Mouse (Mus musculus): Measurements from ENCODE around the gene Lhfp. TPM values are rescaled to one million over a fixed set of nuclear protein-coding genes. Genes with fewer than 3 reads are reported as not detected.

Gene Lhfp
- total and polyA plus RNA-seq, 3 experiments, result 0.29 to 2.8 TPM; not detected in 1

- Histone ChIP-seq H3K4me3 (ENCODE audit: low read depth, low read length) (no peak overlapping the region), H3K36me3 (replicated peaks) (no peaks in the 10 kb centered on the region), H3K27me3 (ENCODE audit: insufficient read depth, low read length) (peaks cover 12% of the 10 kb centered on the region), H3K4me1 (ENCODE audit: insufficient read depth, low read depth, low read length) (peaks cover 10% of the 10 kb centered on the region; the same call in 1 of the 2 replicates), H3K9me3 (replicated peaks) (no peaks in the 10 kb centered on the region)
- DNase-seq (ENCODE audit: low spot score) (no peak), ATAC-seq (ENCODE audit: extremely low read depth, insufficient number of reproducible peaks, low FRiP score, poor library complexity, severe bottlenecking) (no peak)
- TF ChIP-seq GATA1 (IDR thresholded peaks at IDR 0.05; ENCODE audit: borderline replicate concordance, low read length), result no peak
- no peak for TF ChIP-seq POLR2AphosphoS5 (IDR thresholded peaks at IDR 0.05; ENCODE audit: insufficient replicate concordance, low read depth, low read length)
- no peak for TF ChIP-seq TAL1 (conservative IDR thresholded peaks at IDR 0.05; ENCODE audit: low read depth, low read length)
- no peak for TF ChIP-seq CTCF (IDR thresholded peaks at IDR 0.05; ENCODE audit: low read depth, low read length)
- TF ChIP-seq GATA2 (IDR thresholded peaks at IDR 0.05; ENCODE audit: borderline replicate concordance, low read depth, low read length), result no peak
Measured at GRCm38 (mm10) chr3:53045697-53046096, 4.4 kb downstream of the Lhfp start.

DNA sequence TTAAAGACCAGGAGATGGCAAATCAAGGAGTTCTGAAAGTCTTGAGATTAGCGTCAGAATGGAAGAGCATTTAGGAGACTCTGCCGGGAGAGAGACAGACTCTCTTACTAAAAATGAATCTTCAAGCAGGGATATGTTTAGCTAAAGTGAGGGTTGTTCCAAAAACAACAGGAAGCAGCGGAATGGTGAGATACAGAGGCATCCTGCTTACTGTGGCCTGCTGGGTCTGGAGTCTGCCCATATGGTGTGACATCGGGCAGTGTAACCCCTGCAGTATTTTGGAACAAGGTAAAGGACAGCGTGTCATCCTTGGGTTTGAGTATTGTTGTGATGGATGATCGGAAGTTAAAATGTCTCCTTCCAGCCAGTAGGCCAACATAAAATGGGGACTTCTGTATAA lies 5.0 kb downstream of the Lhfp start:
- no peaks in the 10 kb centered on the region for H3K9me3 ChIP-seq (replicated peaks)
- ATAC-seq (ENCODE audit: extremely low read depth, insufficient number of reproducible peaks, low FRiP score, poor library complexity, severe bottlenecking) (no peak), DNase-seq (ENCODE audit: low spot score) (no peak)
- H3K4me3 ChIP-seq (ENCODE audit: low read depth, low read length), result no peak overlapping the region
- TF ChIP-seq CTCF (IDR thresholded peaks at IDR 0.05; ENCODE audit: low read depth, low read length), result no peak
- TF ChIP-seq POLR2AphosphoS5 (IDR thresholded peaks at IDR 0.05; ENCODE audit: insufficient replicate concordance, low read depth, low read length), result no peak
- TF ChIP-seq TAL1 (conservative IDR thresholded peaks at IDR 0.05; ENCODE audit: low read depth, low read length), result no peak
- TF ChIP-seq GATA2 (IDR thresholded peaks at IDR 0.05; ENCODE audit: borderline replicate concordance, low read depth, low read length), result no peak
- TF ChIP-seq GATA1 (IDR thresholded peaks at IDR 0.05; ENCODE audit: borderline replicate concordance, low read length), result no peak
- H3K4me1 ChIP-seq (ENCODE audit: insufficient read depth, low read depth, low read length), result peaks cover 4% of the 10 kb centered on the region; the same call in 1 of the 2 replicates
- H3K27me3 ChIP-seq (ENCODE audit: insufficient read depth, low read length), result peaks cover 7% of the 10 kb centered on the region
- no peaks in the 10 kb centered on the region for H3K36me3 ChIP-seq (replicated peaks)

- Histone ChIP-seq H3K4me3 (ENCODE audit: low read depth, low read length) (no peak overlapping the region), H3K27me3 (ENCODE audit: insufficient read depth, low read length) (no peaks in the 10 kb centered on the region), H3K9me3 (replicated peaks) (no peaks in the 10 kb centered on the region), H3K4me1 (ENCODE audit: insufficient read depth, low read depth, low read length) (no peaks in the 10 kb centered on the region), H3K36me3 (replicated peaks) (no peaks in the 10 kb centered on the region)
- TF ChIP-seq CTCF (IDR thresholded peaks at IDR 0.05; ENCODE audit: low read depth, low read length), result no peak
- no peak for TF ChIP-seq TAL1 (conservative IDR thresholded peaks at IDR 0.05; ENCODE audit: low read depth, low read length)
- no peak for ATAC-seq (ENCODE audit: extremely low read depth, insufficient number of reproducible peaks, low FRiP score, poor library complexity, severe bottlenecking)
- no peak for DNase-seq (ENCODE audit: low spot score)
Measured at GRCm38 (mm10) chr3:53052385-53052784, 11.1 kb downstream of the Lhfp start.

- H3K4me1 ChIP-seq (ENCODE audit: insufficient read depth, low read depth, low read length), result no peaks in the 10 kb centered on the region
- no peak for DNase-seq (ENCODE audit: low spot score)
- ATAC-seq (ENCODE audit: extremely low read depth, insufficient number of reproducible peaks, low FRiP score, poor library complexity, severe bottlenecking), result no peak
- H3K9me3 ChIP-seq (replicated peaks), result no peaks in the 10 kb centered on the region
- no peak overlapping the region for H3K4me3 ChIP-seq (ENCODE audit: low read depth, low read length)
- TF ChIP-seq TAL1 (conservative IDR thresholded peaks at IDR 0.05; ENCODE audit: low read depth, low read length), result no peak
- no peak for TF ChIP-seq GATA1 (IDR thresholded peaks at IDR 0.05; ENCODE audit: borderline replicate concordance, low read length)
- no peak for TF ChIP-seq GATA2 (IDR thresholded peaks at IDR 0.05; ENCODE audit: borderline replicate concordance, low read depth, low read length)
- TF ChIP-seq CTCF (IDR thresholded peaks at IDR 0.05; ENCODE audit: low read depth, low read length), result no peak
- no peak for TF ChIP-seq POLR2AphosphoS5 (IDR thresholded peaks at IDR 0.05; ENCODE audit: insufficient replicate concordance, low read depth, low read length)
- H3K36me3 ChIP-seq (replicated peaks), result no peaks in the 10 kb centered on the region
- no peaks in the 10 kb centered on the region for H3K27me3 ChIP-seq (ENCODE audit: insufficient read depth, low read length)
Measured at GRCm38 (mm10) chr3:53056430-53056829, 15.1 kb downstream of the Lhfp start.

GRCm38 (mm10) chr3:53059959-53060358 lies 18.6 kb downstream of the Lhfp start:
- DNase-seq (ENCODE audit: low spot score) (no peak), ATAC-seq (ENCODE audit: extremely low read depth, insufficient number of reproducible peaks, low FRiP score, poor library complexity, severe bottlenecking) (no peak)
- H3K4me3 ChIP-seq (ENCODE audit: low read depth, low read length), result no peak overlapping the region
- H3K9me3 ChIP-seq (replicated peaks), result no peaks in the 10 kb centered on the region
- no peaks in the 10 kb centered on the region for H3K36me3 ChIP-seq (replicated peaks)
- TF ChIP-seq GATA1 (IDR thresholded peaks at IDR 0.05; ENCODE audit: borderline replicate concordance, low read length), result no peak
- no peak for TF ChIP-seq CTCF (IDR thresholded peaks at IDR 0.05; ENCODE audit: low read depth, low read length)
- no peak for TF ChIP-seq TAL1 (conservative IDR thresholded peaks at IDR 0.05; ENCODE audit: low read depth, low read length)
- TF ChIP-seq POLR2AphosphoS5 (IDR thresholded peaks at IDR 0.05; ENCODE audit: insufficient replicate concordance, low read depth, low read length), result no peak
- no peak for TF ChIP-seq GATA2 (IDR thresholded peaks at IDR 0.05; ENCODE audit: borderline replicate concordance, low read depth, low read length)
- H3K4me1 ChIP-seq (ENCODE audit: insufficient read depth, low read depth, low read length), result no peaks in the 10 kb centered on the region
- H3K27me3 ChIP-seq (ENCODE audit: insufficient read depth, low read length), result no peaks in the 10 kb centered on the region

- Histone ChIP-seq H3K4me3 (ENCODE audit: low read depth, low read length) (no peak overlapping the region), H3K36me3 (replicated peaks) (no peaks in the 10 kb centered on the region), H3K27me3 (ENCODE audit: insufficient read depth, low read length) (no peaks in the 10 kb centered on the region), H3K4me1 (ENCODE audit: insufficient read depth, low read depth, low read length) (no peaks in the 10 kb centered on the region), H3K9me3 (replicated peaks) (no peaks in the 10 kb centered on the region)
- TF ChIP-seq POLR2AphosphoS5 (IDR thresholded peaks at IDR 0.05; ENCODE audit: insufficient replicate concordance, low read depth, low read length), result no peak
- no peak for TF ChIP-seq CTCF (IDR thresholded peaks at IDR 0.05; ENCODE audit: low read depth, low read length)
- no peak for TF ChIP-seq TAL1 (conservative IDR thresholded peaks at IDR 0.05; ENCODE audit: low read depth, low read length)
- no peak for TF ChIP-seq GATA2 (IDR thresholded peaks at IDR 0.05; ENCODE audit: borderline replicate concordance, low read depth, low read length)
- TF ChIP-seq GATA1 (IDR thresholded peaks at IDR 0.05; ENCODE audit: borderline replicate concordance, low read length), result no peak
- ATAC-seq (ENCODE audit: extremely low read depth, insufficient number of reproducible peaks, low FRiP score, poor library complexity, severe bottlenecking) (no peak), DNase-seq (ENCODE audit: low spot score) (no peak)
Measured at GRCm38 (mm10) chr3:53063423-53064147, 22.3 kb downstream of the Lhfp start.

Data from G1E (cell line).